Mouse (Mus musculus): Measurements from ENCODE around the gene Hist1h4c.

- TF ChIP-seq CTCF (IDR thresholded peaks at IDR 0.05; ENCODE audit: low read depth) (no peak), EP300 (optimal IDR thresholded peaks at IDR 0.05) (no peak)
These were observed 43.8 kb upstream of the Hist1h4c start for GRCm38 (mm10) chr13:23742007-23742406.
